Mouse (Mus musculus): ENCODE data around the gene Psme3. TPM values are rescaled to one million over a fixed set of nuclear protein-coding genes. Genes with fewer than 3 reads are reported as not detected.

The Psme3 gene
- polyA plus RNA-seq, 1 experiment: 57.8 TPM

- no peak for DNase-seq (ENCODE audit: low read depth)
Measured at GRCm38 (mm10) chr11:101351721-101352111, 35.7 kb downstream of the Psme3 start.

- DNase-seq (ENCODE audit: low read depth): no peak
Measured at GRCm38 (mm10) chr11:101353436-101353835, 37.4 kb downstream of the Psme3 start.

- no peak for DNase-seq (ENCODE audit: low read depth)
Measured at GRCm38 (mm10) chr11:101354438-101355010, 38.5 kb downstream of the Psme3 start.

GRCm38 (mm10) chr11:101355916-101356315, 39.9 kb downstream of the Psme3 start:
- no peak for DNase-seq (ENCODE audit: low read depth)

- no peak for DNase-seq (ENCODE audit: low read depth)
Measured at GRCm38 (mm10) chr11:101357505-101358182, 41.6 kb downstream of the Psme3 start.

- DNase-seq (ENCODE audit: low read depth): no peak
Measured at GRCm38 (mm10) chr11:101359776-101360175, 43.8 kb downstream of the Psme3 start.

- no peak for DNase-seq (ENCODE audit: low read depth)
Measured at GRCm38 (mm10) chr11:101360651-101361113, 44.7 kb downstream of the Psme3 start.

- no peak for DNase-seq (ENCODE audit: low read depth)
Measured at GRCm38 (mm10) chr11:101364531-101364931, 48.5 kb downstream of the Psme3 start.

GRCm38 (mm10) chr11:101367326-101367935, 51.4 kb downstream of the Psme3 start, which contains the start of gene G6pc:
Gene G6pc (plus strand): TSS chr11:101367561.
- DNase-seq (ENCODE audit: low read depth): no peak

GRCm38 (mm10) chr11:101370141-101370540, 54.1 kb downstream of the Psme3 start:
- DNase-seq (ENCODE audit: low read depth): no peak

Other genes starting within 250 kb of the Psme3 start
- 44.6 and 52.9 TPM in 2 replicates for gene Naglu, start 246.2 kb upstream of the Psme3 start, polyA plus RNA-seq (2012; rRNA removed)
- 0.43 and 0.55 TPM in 2 replicates for gene Hsd17b1, start 237.8 kb upstream of the Psme3 start, polyA plus RNA-seq (2012; rRNA removed)
- 62.6 and 70.1 TPM in 2 replicates for gene Coasy, start 233.6 kb upstream of the Psme3 start, polyA plus RNA-seq (2012; rRNA removed)
- gene Mlx, start 228.9 kb upstream of the Psme3 start, polyA plus RNA-seq (2012; rRNA removed): 35.0 and 54.3 TPM in 2 replicates
- 1.5 and 2.9 TPM in 2 replicates for gene Psmc3ip, start 220.8 kb upstream of the Psme3 start, polyA plus RNA-seq (2012; rRNA removed)
- gene Retreg3, start 196.3 kb upstream of the Psme3 start, polyA plus RNA-seq (2012; rRNA removed): 56.3 and 66.7 TPM in 2 replicates
- gene Tubg1, start 196.3 kb upstream of the Psme3 start, polyA plus RNA-seq (2012; rRNA removed): 9.0 and 24.0 TPM in 2 replicates
- 3.4 and 3.6 TPM in 2 replicates for gene Tubg2, start 160.3 kb upstream of the Psme3 start, polyA plus RNA-seq (2012; rRNA removed)
- gene Cntnap1, start 145.7 kb upstream of the Psme3 start, polyA plus RNA-seq (2012; rRNA removed): 3.7 and 4.1 TPM in 2 replicates
- gene Plekhh3, start 144.9 kb upstream of the Psme3 start, polyA plus RNA-seq (2012; rRNA removed): 22.7 and 28.6 TPM in 2 replicates
- gene Ccr10, start 140.8 kb upstream of the Psme3 start, polyA plus RNA-seq (2012; rRNA removed): 0.34 and 0.45 TPM in 2 replicates
- gene Ezh1, start 89.8 kb upstream of the Psme3 start, polyA plus RNA-seq (2012; rRNA removed): 39.4 and 46.5 TPM in 2 replicates
- 97.9 and 146 TPM in 2 replicates for gene Ramp2, start 70.2 kb upstream of the Psme3 start, polyA plus RNA-seq (2012; rRNA removed)
- gene Vps25, start 62.5 kb upstream of the Psme3 start, polyA plus RNA-seq (2012; rRNA removed): 99.1 and 108 TPM in 2 replicates
- 9.5 and 14.6 TPM in 2 replicates for gene Wnk4, start 55.6 kb upstream of the Psme3 start, polyA plus RNA-seq (2012; rRNA removed)
- 0.75 and 0.88 TPM in 2 replicates for gene Cntd1, start 37.2 kb upstream of the Psme3 start, polyA plus RNA-seq (2012; rRNA removed)
- 157 and 167 TPM in 2 replicates for gene Coa3, start 37.1 kb upstream of the Psme3 start, polyA plus RNA-seq (2012; rRNA removed)
- gene Becn1, start 13.9 kb upstream of the Psme3 start, polyA plus RNA-seq (2012; rRNA removed): 122 and 158 TPM in 2 replicates
- 3.2 and 3.6 TPM in 2 replicates for gene Aoc2, start 8.8 kb downstream of the Psme3 start, polyA plus RNA-seq (2012; rRNA removed)
- gene Aoc3, start 14.4 kb downstream of the Psme3 start, polyA plus RNA-seq (2012; rRNA removed): 306 and 337 TPM in 2 replicates
- gene G6pc, start 51.3 kb downstream of the Psme3 start, polyA plus RNA-seq (2012; rRNA removed): 0.32 and 0.80 TPM in 2 replicates
- 30.4 and 33.7 TPM in 2 replicates for gene Aarsd1, start 101.4 kb downstream of the Psme3 start, polyA plus RNA-seq (2012; rRNA removed)
- 0.19 and 0.34 TPM in 2 replicates for gene Gm27029, start 108.6 kb downstream of the Psme3 start, polyA plus RNA-seq (2012; rRNA removed)
- gene Rundc1, start 108.9 kb downstream of the Psme3 start, polyA plus RNA-seq (2012; rRNA removed): 25.6 and 26.5 TPM in 2 replicates
- 12.3 and 15.3 TPM in 2 replicates for gene Ptges3l, start 109.1 kb downstream of the Psme3 start, polyA plus RNA-seq (2012; rRNA removed)
- gene Rpl27, start 126.1 kb downstream of the Psme3 start, polyA plus RNA-seq (2012; rRNA removed): 406 and 583 TPM in 2 replicates
- gene Ifi35, start 132.2 kb downstream of the Psme3 start, polyA plus RNA-seq (2012; rRNA removed): 45.9 and 61.9 TPM in 2 replicates
- gene Rnd2, start 148.8 kb downstream of the Psme3 start, polyA plus RNA-seq (2012; rRNA removed): 16.3 and 21.6 TPM in 2 replicates
- gene Vat1, start 150.0 kb downstream of the Psme3 start, polyA plus RNA-seq (2012; rRNA removed): 140 and 168 TPM in 2 replicates
- 0.39 and 0.46 TPM in 2 replicates for gene Brca1, start 235.7 kb downstream of the Psme3 start, polyA plus RNA-seq (2012; rRNA removed)
- 96.8 and 109 TPM in 2 replicates for gene Nbr1, start 235.9 kb downstream of the Psme3 start, polyA plus RNA-seq (2012; rRNA removed)

Measured in gonadal fat pad, adult 2 months (tissue).